Mouse (Mus musculus) bone marrow, adult 2 months (tissue): Measurements from ENCODE around the gene Unc13d.

Source experiments
- CTCF ChIP-seq: fragments of 200-500 bp; IDR thresholded peaks from 2 replicates; pipeline ENCODE4 v1.5.1; 2011; ENCODE audit warnings: low read length, control low read depth; ENCODE audit not compliant: control insufficient read depth, insufficient read depth
- POLR2A ChIP-seq: fragments of 200-500 bp; IDR thresholded peaks from 2 replicates; pipeline ENCODE4 v1.6.1; 2011; ENCODE audit warnings: low read depth, mild to moderate bottlenecking, control low read depth, low read length, borderline replicate concordance; ENCODE audit not compliant: control insufficient read depth

DNA sequence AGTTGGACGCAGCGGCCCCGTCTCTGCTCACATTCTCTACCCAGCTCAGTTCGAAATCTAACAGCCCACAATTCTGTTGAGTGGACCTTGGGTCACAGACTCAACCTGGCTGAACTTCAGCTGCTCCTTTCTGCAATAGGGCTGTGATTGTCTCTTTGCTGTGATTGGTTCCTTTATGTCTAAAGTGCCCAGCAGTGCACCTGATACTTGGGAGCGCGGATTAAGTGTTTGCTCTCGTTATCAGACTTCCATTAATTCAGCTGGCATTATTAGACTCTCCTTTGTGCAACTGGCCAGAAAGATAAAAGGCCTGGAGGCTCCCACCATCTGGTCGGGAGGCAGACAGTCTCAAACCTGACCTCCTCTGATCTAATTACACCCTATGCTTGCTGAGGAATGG, 62.9 kb downstream of the Unc13d start:
- TF ChIP-seq CTCF (no peak), POLR2A (no peak)
